Mouse (Mus musculus): ENCODE data around the gene Slc30a1. TPM values are rescaled to one million over a fixed set of nuclear protein-coding genes. Genes with fewer than 3 reads are reported as not detected.

The Slc30a1 gene
- polyA plus RNA-seq, 1 experiment: 14.1 TPM

DNA sequence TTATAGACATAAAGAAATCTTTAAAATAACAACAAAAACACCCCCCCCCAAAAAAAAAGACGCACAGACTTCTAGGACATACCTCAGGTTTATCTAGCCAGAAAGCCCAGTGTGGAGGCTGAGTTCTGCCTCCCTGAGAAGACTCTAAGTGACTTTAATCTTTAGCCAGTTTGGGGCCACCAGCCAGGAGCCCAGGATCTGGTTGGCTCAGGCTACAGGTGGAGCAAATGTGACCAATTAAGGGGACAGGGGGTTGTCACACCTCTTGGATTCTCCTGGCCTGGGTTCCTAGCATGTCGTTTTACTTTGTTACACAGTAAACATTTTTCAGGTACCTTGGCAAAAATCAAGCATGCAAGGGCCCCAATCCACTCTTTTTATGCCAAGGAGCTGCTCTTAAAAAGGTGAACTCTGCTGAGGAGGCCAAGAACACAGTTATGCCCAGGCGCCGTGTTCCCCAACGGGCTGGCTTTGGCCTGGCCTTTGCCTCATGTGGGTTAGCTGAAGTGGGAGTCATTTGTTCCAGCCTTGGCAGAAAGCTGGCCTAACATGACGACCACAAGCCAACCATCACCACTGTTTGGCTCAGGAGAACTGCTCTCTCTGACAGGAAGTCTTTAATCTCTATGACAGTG lies 34.4 kb upstream of the Slc30a1 start:
- 69% methylated on average over 6 of the region's 6 CpGs for WGBS
- H3K4me1 ChIP-seq (ENCODE audit: control insufficient read depth, insufficient read depth, low read length): no peaks in the 10 kb centered on the region
- H3K4me3 ChIP-seq (replicated peaks; ENCODE audit: insufficient read depth, low read depth, low read length): no peak overlapping the region
- TF ChIP-seq POLR2A (IDR thresholded peaks at IDR 0.05; ENCODE audit: borderline replicate concordance, insufficient read depth, low read length): no peak
- TF ChIP-seq CTCF (IDR thresholded peaks at IDR 0.05; ENCODE audit: borderline replicate concordance, insufficient read depth, low read depth, low read length): no peak
- H3K27me3 ChIP-seq (ENCODE audit: control insufficient read depth, insufficient read depth, low read length): no peaks in the 10 kb centered on the region
- no peak for DNase-seq
- H3K27ac ChIP-seq (ENCODE audit: insufficient read depth, low read length): no peak overlapping the region

DNA sequence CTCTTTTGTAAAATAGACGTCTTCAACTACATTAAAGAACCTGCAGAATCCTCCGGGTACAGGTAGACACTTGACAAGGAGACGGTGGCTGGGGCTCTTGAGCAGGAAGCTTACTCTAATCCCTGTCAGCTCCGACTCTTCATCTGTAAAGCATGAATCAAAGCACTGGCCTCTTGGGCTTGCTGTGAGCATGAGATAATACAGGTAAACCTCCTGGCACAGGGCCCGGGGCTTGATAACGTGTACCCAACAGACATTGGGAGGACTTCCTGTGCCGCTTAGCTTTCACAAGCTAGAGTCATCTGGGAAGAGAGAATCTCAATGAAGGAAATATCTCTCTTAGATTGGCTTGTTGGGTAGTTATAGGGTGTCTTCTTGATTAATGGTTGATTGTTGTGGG lies 31.6 kb upstream of the Slc30a1 start:
- Histone ChIP-seq H3K27me3 (ENCODE audit: control insufficient read depth, insufficient read depth, low read length) (no peaks in the 10 kb centered on the region), H3K27ac (ENCODE audit: insufficient read depth, low read length) (no peak overlapping the region), H3K4me1 (ENCODE audit: control insufficient read depth, insufficient read depth, low read length) (no peaks in the 10 kb centered on the region), H3K4me3 (replicated peaks; ENCODE audit: insufficient read depth, low read depth, low read length) (no peak overlapping the region)
- WGBS: 88% methylated on average over 7 of the region's 7 CpGs
- no peak for DNase-seq
- TF ChIP-seq CTCF (IDR thresholded peaks at IDR 0.05; ENCODE audit: borderline replicate concordance, insufficient read depth, low read depth, low read length) (no peak), POLR2A (IDR thresholded peaks at IDR 0.05; ENCODE audit: borderline replicate concordance, insufficient read depth, low read length) (no peak)

DNA sequence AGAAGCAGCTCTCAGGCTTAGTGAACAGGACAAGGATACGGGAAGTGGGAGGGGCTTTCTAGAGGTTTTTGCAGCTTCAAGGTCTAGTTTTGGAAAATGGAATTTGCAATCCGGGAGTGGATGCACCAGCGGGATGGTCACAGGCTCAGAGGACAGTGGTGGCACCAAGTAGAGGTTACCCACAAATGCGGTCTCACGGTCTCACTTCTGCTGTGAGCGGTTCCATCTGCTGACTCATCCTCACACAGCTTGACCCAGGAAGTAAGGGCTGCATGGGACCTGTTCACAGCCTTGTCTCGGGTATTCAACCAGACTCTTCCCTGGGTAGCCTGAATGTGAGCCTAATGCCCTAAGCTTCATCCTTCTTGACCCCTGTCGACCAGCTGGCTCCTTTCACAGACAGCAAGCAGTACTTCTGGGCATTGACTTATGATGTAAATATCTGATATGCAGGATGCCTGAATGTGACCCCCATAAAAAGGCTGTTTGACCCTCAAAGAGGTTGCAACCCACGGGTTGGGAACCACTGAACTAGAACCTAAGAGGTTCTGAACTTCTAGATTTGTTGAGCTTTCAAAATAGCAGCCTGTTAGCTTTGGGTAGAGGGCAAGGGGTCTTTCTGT lies 30.8 kb upstream of the Slc30a1 start:
- no peak overlapping the region for H3K27ac ChIP-seq (ENCODE audit: insufficient read depth, low read length)
- H3K4me3 ChIP-seq (replicated peaks; ENCODE audit: insufficient read depth, low read depth, low read length): no peak overlapping the region
- no peaks in the 10 kb centered on the region for H3K4me1 ChIP-seq (ENCODE audit: control insufficient read depth, insufficient read depth, low read length)
- no peaks in the 10 kb centered on the region for H3K27me3 ChIP-seq (ENCODE audit: control insufficient read depth, insufficient read depth, low read length)
- no peak for TF ChIP-seq POLR2A (IDR thresholded peaks at IDR 0.05; ENCODE audit: borderline replicate concordance, insufficient read depth, low read length)
- TF ChIP-seq CTCF (IDR thresholded peaks at IDR 0.05; ENCODE audit: borderline replicate concordance, insufficient read depth, low read depth, low read length): no peak
- WGBS: 72% methylated on average over 9 of the region's 9 CpGs
- DNase-seq: no peak

DNA sequence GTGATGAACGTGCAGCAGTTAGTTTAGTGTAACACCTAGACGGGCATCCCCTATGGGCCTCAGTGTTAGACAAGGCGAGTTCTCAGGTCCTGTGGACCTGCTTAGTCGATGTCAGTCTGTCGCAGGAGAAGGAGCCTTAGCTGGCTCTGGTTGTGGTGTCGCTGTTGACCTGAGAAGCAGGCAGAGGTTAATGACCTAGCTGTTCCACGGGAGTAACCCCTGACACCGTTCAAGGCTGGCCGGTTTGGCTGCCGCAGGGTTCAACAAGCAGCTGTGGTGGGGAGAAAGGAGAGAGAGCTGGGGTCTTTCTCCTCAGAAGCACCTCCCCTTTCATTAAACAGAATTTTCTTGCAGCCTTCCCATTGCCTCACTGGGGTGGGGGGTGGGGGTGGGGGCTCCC lies 28.9 kb upstream of the Slc30a1 start:
- TF ChIP-seq POLR2A (IDR thresholded peaks at IDR 0.05; ENCODE audit: borderline replicate concordance, insufficient read depth, low read length): no peak
- no peak for TF ChIP-seq CTCF (IDR thresholded peaks at IDR 0.05; ENCODE audit: borderline replicate concordance, insufficient read depth, low read depth, low read length)
- no peak for DNase-seq
- no peaks in the 10 kb centered on the region for H3K4me1 ChIP-seq (ENCODE audit: control insufficient read depth, insufficient read depth, low read length)
- no peak overlapping the region for H3K27ac ChIP-seq (ENCODE audit: insufficient read depth, low read length)
- no peak overlapping the region for H3K4me3 ChIP-seq (replicated peaks; ENCODE audit: insufficient read depth, low read depth, low read length)
- no peaks in the 10 kb centered on the region for H3K27me3 ChIP-seq (ENCODE audit: control insufficient read depth, insufficient read depth, low read length)
- 79% methylated on average over 10 of the region's 10 CpGs for WGBS

DNA sequence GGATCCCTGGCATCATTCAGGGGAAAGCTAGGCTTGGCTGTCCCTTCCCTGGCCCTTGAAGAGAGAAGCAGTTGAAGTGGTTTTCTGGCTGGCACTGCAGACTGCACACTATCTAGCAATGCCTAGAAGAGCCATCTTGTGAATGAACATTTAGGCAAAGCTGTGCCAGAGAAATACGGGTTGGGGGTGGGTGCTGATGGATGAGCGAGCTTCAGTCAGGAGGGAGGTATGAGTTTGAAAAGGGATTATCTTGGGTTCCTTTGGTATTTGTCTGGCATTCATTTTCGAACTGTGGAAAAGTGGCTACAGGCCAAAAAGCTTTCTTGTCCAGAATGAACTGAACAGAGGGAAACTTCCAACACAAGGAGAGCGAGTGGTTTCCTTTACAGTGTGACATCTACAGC lies 28.0 kb upstream of the Slc30a1 start:
- Histone ChIP-seq H3K4me3 (replicated peaks; ENCODE audit: insufficient read depth, low read depth, low read length) (no peak overlapping the region), H3K4me1 (ENCODE audit: control insufficient read depth, insufficient read depth, low read length) (no peaks in the 10 kb centered on the region), H3K27ac (ENCODE audit: insufficient read depth, low read length) (no peak overlapping the region), H3K27me3 (ENCODE audit: control insufficient read depth, insufficient read depth, low read length) (no peaks in the 10 kb centered on the region)
- 31% methylated on average over 4 of the region's 4 CpGs for WGBS
- TF ChIP-seq POLR2A (IDR thresholded peaks at IDR 0.05; ENCODE audit: borderline replicate concordance, insufficient read depth, low read length): no peak
- no peak for DNase-seq

DNA sequence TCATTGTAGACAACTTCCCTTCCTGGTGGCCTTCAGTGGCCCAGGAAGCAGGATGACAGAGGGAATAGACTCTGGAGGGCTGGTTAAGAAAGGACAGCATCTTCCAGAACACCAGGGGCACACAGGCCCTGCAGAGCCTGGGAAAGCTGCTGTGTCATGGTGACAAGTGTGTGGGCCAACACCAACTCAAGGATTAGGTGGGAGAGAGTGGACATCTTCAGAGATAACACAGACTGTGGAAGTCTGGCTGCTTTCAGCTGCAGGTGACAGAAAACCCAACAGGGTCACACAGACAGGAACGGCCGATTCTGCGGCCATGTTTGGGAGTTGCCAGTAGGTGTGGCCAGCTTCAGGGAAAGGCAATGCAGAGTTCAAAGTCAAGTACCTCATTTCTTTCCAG lies 26.3 kb upstream of the Slc30a1 start:
- no peak overlapping the region for H3K4me3 ChIP-seq (replicated peaks; ENCODE audit: insufficient read depth, low read depth, low read length)
- no peak overlapping the region for H3K27ac ChIP-seq (ENCODE audit: insufficient read depth, low read length)
- TF ChIP-seq POLR2A (IDR thresholded peaks at IDR 0.05; ENCODE audit: borderline replicate concordance, insufficient read depth, low read length) (no peak), CTCF (IDR thresholded peaks at IDR 0.05; ENCODE audit: borderline replicate concordance, insufficient read depth, low read depth, low read length) (no peak)
- no peaks in the 10 kb centered on the region for H3K27me3 ChIP-seq (ENCODE audit: control insufficient read depth, insufficient read depth, low read length)
- DNase-seq: no peak
- WGBS: 91% methylated on average over 3 of the region's 3 CpGs
- H3K4me1 ChIP-seq (ENCODE audit: control insufficient read depth, insufficient read depth, low read length): no peaks in the 10 kb centered on the region

DNA sequence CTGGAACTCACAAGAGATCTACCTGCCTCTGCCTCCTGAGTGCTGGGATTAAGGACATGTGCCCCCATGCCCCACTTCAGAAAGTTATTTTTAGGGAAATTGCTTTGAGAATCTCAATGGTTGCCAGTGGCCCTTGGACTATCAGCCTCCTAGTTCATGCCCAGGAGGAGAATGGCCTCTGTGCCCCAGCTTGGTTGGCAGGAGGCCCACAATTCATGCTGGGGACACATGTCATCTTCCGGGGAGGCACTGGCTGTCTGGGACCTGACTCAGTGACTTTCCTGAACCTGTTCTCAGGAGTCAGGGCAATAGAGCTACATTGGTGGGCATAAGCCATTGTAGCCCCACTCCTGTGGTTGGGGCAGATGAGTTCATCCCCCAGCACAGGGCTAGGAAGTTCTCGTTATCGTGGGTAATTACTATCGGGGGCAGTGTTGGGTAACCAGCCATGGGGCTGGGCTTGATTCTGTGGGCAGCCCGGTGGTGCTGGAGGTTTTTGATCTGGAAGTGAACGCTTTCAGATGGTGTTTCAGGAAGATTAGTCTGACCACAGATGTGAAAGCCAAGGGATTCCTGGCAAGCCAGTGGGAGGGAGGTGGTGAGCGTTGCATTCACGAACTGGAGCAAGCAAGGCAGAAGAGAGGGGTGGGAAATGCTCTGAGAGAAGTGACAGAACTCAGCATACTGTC lies 25.5 kb upstream of the Slc30a1 start:
- no peak overlapping the region for H3K4me3 ChIP-seq (replicated peaks; ENCODE audit: insufficient read depth, low read depth, low read length)
- DNase-seq: no peak
- TF ChIP-seq CTCF (IDR thresholded peaks at IDR 0.05; ENCODE audit: borderline replicate concordance, insufficient read depth, low read depth, low read length) (no peak), POLR2A (IDR thresholded peaks at IDR 0.05; ENCODE audit: borderline replicate concordance, insufficient read depth, low read length) (no peak)
- no peaks in the 10 kb centered on the region for H3K4me1 ChIP-seq (ENCODE audit: control insufficient read depth, insufficient read depth, low read length)
- no peak overlapping the region for H3K27ac ChIP-seq (ENCODE audit: insufficient read depth, low read length)
- 26% methylated on average over 8 of the region's 8 CpGs for WGBS
- H3K27me3 ChIP-seq (ENCODE audit: control insufficient read depth, insufficient read depth, low read length): no peaks in the 10 kb centered on the region

DNA sequence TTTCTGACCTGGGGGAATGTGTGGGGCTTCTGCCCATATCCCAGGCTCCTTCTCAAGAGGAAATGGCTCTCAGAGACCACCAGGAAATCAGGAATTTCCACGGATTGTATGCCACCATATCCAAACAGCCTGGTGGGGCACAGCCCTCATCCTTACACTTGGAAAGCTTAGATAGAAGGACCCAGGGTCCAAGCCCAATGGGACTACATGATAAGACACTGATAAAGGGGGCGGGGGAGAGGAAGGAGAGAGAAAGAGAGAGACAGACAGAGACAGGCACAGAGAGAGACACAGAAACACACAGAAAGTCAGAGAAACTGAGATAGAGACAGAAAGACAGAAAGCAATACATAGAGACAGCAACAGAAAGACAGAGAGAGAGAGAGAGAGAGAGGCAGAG lies 24.9 kb upstream of the Slc30a1 start:
- WGBS: 65% methylated on average over 2 of the region's 2 CpGs
- H3K4me3 ChIP-seq (replicated peaks; ENCODE audit: insufficient read depth, low read depth, low read length): no peak overlapping the region
- no peak for TF ChIP-seq POLR2A (IDR thresholded peaks at IDR 0.05; ENCODE audit: borderline replicate concordance, insufficient read depth, low read length)
- no peak for TF ChIP-seq CTCF (IDR thresholded peaks at IDR 0.05; ENCODE audit: borderline replicate concordance, insufficient read depth, low read depth, low read length)
- no peaks in the 10 kb centered on the region for H3K4me1 ChIP-seq (ENCODE audit: control insufficient read depth, insufficient read depth, low read length)
- no peak for DNase-seq
- H3K27me3 ChIP-seq (ENCODE audit: control insufficient read depth, insufficient read depth, low read length): no peaks in the 10 kb centered on the region
- no peak overlapping the region for H3K27ac ChIP-seq (ENCODE audit: insufficient read depth, low read length)
